Mouse (Mus musculus): ENCODE measurements around the gene Gfra4. TPM values are rescaled to one million over a fixed set of nuclear protein-coding genes. Genes with fewer than 3 reads are reported as not detected.
A peak's percentile ranks its signal among the peaks of the same experiment; 100 is the strongest.

Gfra4 gene
- polyA plus RNA-seq, 1 experiment from 2014 or later = 1.4 TPM

DNA sequence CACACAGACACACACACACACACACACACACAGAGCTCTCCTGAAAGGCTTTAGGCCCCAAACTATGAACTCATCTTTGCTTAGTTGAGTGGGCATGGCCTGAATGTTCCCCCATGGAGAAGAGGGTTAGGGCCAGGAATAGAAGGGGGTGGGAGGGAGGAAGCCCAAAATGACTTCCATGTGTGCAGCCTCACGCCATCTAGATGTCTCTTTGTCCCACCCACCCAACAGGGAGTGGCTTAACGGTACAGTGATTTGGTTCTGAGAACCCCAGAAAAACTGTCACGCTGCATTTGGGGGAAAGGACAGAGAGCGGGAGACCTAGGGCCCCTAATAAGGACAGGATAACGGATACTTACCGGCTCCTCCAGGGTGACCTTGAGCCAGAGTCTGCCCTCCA lies 17.9 kb upstream of the Gfra4 start:
- H3K27me3 ChIP-seq (replicated peaks; ENCODE audit: insufficient read depth, low read length) = peaks cover 6% of the 10 kb centered on the region; the same call in 1 of the 2 replicates
- H3K9ac ChIP-seq (replicated peaks; ENCODE audit: low read depth) = no peak overlapping the region
- no peak for TF ChIP-seq EP300 (IDR thresholded peaks at IDR 0.05)
- TF ChIP-seq CTCF (IDR thresholded peaks at IDR 0.05) = no peak
- no peaks in the 10 kb centered on the region for H3K9me3 ChIP-seq (ENCODE audit: low read length)
- 70% methylated on average over 6 of the region's 6 CpGs for WGBS
- no peak overlapping the region for H3K4me3 ChIP-seq (ENCODE audit: low read depth, low read length)
- no peak overlapping the region for H3K4me2 ChIP-seq (replicated peaks; ENCODE audit: low read depth, low read length)
- DNase-seq (ENCODE audit: low spot score) = no peak
- ATAC-seq = no peak
- H3K4me1 ChIP-seq (ENCODE audit: insufficient read depth, low read depth, low read length) = peaks cover 4% of the 10 kb centered on the region; the same call in 1 of the 2 replicates
- no peaks in the 10 kb centered on the region for H3K36me3 ChIP-seq (ENCODE audit: insufficient read depth, low read length)
- H3K27ac ChIP-seq (ENCODE audit: low read length) = no peak overlapping the region

DNA sequence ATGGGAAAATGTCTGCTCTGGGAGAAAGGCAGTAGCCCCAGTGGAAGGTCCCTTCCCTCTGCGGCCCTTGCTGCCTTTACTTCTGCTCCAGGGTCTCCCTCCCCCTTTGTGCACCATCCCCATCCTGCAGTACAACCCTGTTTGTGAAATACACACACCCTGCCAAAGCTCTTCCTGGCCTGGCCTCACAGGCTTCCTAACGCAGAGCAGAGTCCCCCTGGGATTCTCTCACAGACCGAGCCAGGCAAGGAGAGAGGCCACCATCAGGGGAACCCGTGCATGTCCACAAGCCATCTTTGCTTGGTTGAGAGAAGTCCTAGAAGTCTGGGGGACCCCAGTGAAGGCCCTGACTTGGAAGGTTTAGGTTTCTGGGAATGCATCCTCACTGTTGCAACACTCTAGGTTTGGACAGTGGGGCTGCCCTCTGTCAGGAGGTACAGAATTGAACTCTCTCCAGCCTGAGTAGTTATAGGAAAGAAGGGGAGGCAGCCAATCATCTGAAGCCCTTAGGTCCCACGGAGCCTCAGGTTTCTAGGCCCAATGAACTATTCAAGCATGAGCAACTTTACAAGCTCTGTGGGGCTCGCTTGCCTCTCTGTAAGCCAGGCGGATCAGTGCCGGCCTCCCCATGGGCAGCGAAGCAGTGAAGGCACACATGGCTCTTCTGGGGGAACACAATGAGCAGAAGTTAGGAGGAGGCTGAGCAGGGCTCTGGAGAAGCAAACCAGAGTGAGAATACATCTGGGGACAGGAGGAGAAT lies 17.1 kb upstream of the Gfra4 start:
- no peak overlapping the region for H3K4me2 ChIP-seq (replicated peaks; ENCODE audit: low read depth, low read length)
- no peaks in the 10 kb centered on the region for H3K36me3 ChIP-seq (ENCODE audit: insufficient read depth, low read length)
- no peaks in the 10 kb centered on the region for H3K9me3 ChIP-seq (ENCODE audit: low read length)
- H3K27me3 ChIP-seq (replicated peaks; ENCODE audit: insufficient read depth, low read length) = peaks cover 13% of the 10 kb centered on the region
- H3K4me1 ChIP-seq (ENCODE audit: insufficient read depth, low read depth, low read length) = peaks cover 4% of the 10 kb centered on the region; the same call in 1 of the 2 replicates
- ATAC-seq (no peak), DNase-seq (ENCODE audit: low spot score) (no peak)
- WGBS = 64% methylated on average over 9 of the region's 9 CpGs
- TF ChIP-seq CTCF (IDR thresholded peaks at IDR 0.05) = no peak
- TF ChIP-seq EP300 (IDR thresholded peaks at IDR 0.05) = no peak
- H3K27ac ChIP-seq (ENCODE audit: low read length) = no peak overlapping the region
- no peak overlapping the region for H3K9ac ChIP-seq (replicated peaks; ENCODE audit: low read depth)
- H3K4me3 ChIP-seq (ENCODE audit: low read depth, low read length) = no peak overlapping the region

DNA sequence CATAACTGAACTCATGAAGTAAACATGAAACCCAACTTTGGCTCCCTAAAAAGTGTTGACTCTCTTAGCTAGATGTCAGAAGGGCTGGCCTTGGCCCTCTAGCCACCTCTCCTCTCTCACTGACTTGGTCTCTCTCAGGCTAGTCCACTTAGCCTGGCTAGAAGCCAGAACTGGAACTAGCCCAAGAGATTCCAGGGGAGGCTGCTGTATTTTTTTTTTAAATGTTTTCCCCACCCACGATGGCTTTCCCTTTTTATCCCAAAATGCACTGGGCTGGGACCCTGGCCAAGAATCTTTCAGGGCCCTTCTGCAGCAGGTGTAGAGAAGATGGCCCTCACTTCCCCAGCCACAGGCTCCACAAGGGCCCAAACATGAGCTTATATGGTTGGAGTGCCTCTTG lies 16.5 kb upstream of the Gfra4 start:
- DNase-seq (ENCODE audit: low spot score) (peak; percentile 36), ATAC-seq (no peak)
- TF ChIP-seq EP300 (IDR thresholded peaks at IDR 0.05) = no peak
- no peak for TF ChIP-seq CTCF (IDR thresholded peaks at IDR 0.05)

DNA sequence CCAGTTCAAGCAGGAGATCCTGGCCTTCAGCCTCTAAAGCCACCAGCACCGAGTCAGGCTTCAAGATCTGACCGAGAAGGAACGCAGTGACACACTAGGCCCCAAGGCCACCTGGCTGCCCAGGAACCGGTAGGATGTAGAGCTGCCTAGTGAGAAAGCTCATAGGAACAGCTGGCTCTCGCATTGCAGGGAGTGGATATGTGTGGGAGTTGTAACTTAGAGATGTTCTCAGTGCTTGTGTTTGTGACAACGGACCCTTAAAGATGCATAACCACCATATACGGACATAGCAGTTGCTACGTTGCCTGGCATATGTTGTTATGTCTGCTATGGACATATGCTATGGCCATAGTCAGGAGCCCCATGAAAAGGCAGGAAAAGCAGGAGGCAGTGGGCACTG lies 15.8 kb upstream of the Gfra4 start:
- no peak overlapping the region for H3K27ac ChIP-seq (ENCODE audit: low read length)
- no peak for DNase-seq (ENCODE audit: low spot score)
- WGBS = 90% methylated on average over 8 of the region's 8 CpGs

More for the DNA sequence above, 16.5 kb upstream of the Gfra4 start:
- 17% methylated on average over 1 of the region's 1 CpGs for WGBS
- Histone ChIP-seq H3K9ac (replicated peaks; ENCODE audit: low read depth) (no peak overlapping the region), H3K27ac (ENCODE audit: low read length) (no peak overlapping the region), H3K4me3 (ENCODE audit: low read depth, low read length) (no peak overlapping the region), H3K27me3 (replicated peaks; ENCODE audit: insufficient read depth, low read length) (peaks cover 19% of the 10 kb centered on the region), H3K36me3 (ENCODE audit: insufficient read depth, low read length) (no peaks in the 10 kb centered on the region), H3K9me3 (ENCODE audit: low read length) (no peaks in the 10 kb centered on the region), H3K4me2 (replicated peaks; ENCODE audit: low read depth, low read length) (no peak overlapping the region), H3K4me1 (ENCODE audit: insufficient read depth, low read depth, low read length) (peaks cover 4% of the 10 kb centered on the region)

DNA sequence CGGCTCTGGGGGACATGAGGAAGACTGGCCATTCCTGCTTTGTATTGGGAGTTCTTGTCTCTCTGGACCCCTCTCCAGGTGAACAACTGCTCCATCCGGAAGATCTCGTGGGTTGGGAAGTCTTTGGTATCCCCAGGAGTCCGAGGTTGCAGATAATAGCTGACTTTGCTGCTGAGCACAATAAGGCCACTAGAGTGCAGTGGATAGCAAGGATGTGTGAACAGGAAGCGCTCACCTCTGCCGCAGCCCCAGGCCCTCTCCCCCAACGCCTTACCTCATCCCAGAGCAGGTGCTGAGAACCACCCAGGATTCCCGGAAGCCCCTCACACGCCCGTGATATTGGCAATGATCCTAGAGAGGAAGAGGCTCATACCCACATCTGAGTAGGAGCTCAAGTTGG lies 13.3 kb upstream of the Gfra4 start:
- ATAC-seq (peak; percentile 46), DNase-seq (ENCODE audit: low spot score) (peak; percentile 56)
- no peak overlapping the region for H3K9ac ChIP-seq (replicated peaks; ENCODE audit: low read depth)
- H3K4me1 ChIP-seq (ENCODE audit: insufficient read depth, low read depth, low read length) = peaks cover 8% of the 10 kb centered on the region; the same call in 1 of the 2 replicates
- H3K27ac ChIP-seq (ENCODE audit: low read length) = no peak overlapping the region
- H3K9me3 ChIP-seq (ENCODE audit: low read length) = no peaks in the 10 kb centered on the region
- H3K27me3 ChIP-seq (replicated peaks; ENCODE audit: insufficient read depth, low read length) = peaks cover 34% of the 10 kb centered on the region
- 0 out of 2 replicates have a peak overlapping the region, but pooled peaks have one; percentile 11 for H3K4me2 ChIP-seq (replicated peaks; ENCODE audit: low read depth, low read length)
- WGBS = 4% methylated on average over 10 of the region's 10 CpGs
- no peaks in the 10 kb centered on the region for H3K36me3 ChIP-seq (ENCODE audit: insufficient read depth, low read length)
- TF ChIP-seq EP300 (IDR thresholded peaks at IDR 0.05) (no peak), CTCF (IDR thresholded peaks at IDR 0.05) (peak; percentile 74)
- no peak overlapping the region for H3K4me3 ChIP-seq (ENCODE audit: low read depth, low read length)

More for the DNA sequence above, 15.8 kb upstream of the Gfra4 start:
- TF ChIP-seq EP300 (IDR thresholded peaks at IDR 0.05) (no peak), CTCF (IDR thresholded peaks at IDR 0.05) (no peak)
- Histone ChIP-seq H3K4me3 (ENCODE audit: low read depth, low read length) (no peak overlapping the region), H3K9ac (replicated peaks; ENCODE audit: low read depth) (no peak overlapping the region), H3K36me3 (ENCODE audit: insufficient read depth, low read length) (no peaks in the 10 kb centered on the region), H3K4me2 (replicated peaks; ENCODE audit: low read depth, low read length) (no peak overlapping the region), H3K4me1 (ENCODE audit: insufficient read depth, low read depth, low read length) (peaks cover 11% of the 10 kb centered on the region), H3K27me3 (replicated peaks; ENCODE audit: insufficient read depth, low read length) (peaks cover 26% of the 10 kb centered on the region), H3K9me3 (ENCODE audit: low read length) (no peaks in the 10 kb centered on the region)
- no peak for ATAC-seq

DNA sequence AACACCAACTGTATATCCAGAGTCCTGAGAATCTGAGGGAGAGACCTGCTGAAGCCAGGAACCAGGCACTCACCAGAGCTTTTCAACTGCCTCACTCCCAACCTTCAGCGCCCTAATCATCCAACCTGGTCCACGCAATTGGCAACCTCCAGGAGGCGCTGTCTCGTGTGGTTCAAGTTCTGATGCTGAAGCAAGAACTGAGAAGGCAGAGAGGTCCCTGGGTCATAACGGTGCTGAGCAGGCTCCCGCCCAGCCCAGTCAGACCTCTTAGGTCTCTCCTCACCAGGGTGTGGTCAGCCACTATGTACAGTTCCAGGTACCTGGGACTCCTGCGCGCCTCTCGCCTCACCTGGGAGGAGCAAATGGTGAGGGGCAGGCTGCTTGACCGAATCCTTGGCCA lies 12.7 kb upstream of the Gfra4 start:
- no peaks in the 10 kb centered on the region for H3K36me3 ChIP-seq (ENCODE audit: insufficient read depth, low read length)
- H3K4me2 ChIP-seq (replicated peaks; ENCODE audit: low read depth, low read length) = 0 out of 2 replicates have a peak overlapping the region, but pooled peaks have one; percentile 11
- TF ChIP-seq CTCF (IDR thresholded peaks at IDR 0.05) (peak; percentile 83), EP300 (IDR thresholded peaks at IDR 0.05) (no peak)
- H3K4me3 ChIP-seq (ENCODE audit: low read depth, low read length) = no peak overlapping the region
- peaks cover 8% of the 10 kb centered on the region; the same call in 1 of the 2 replicates for H3K4me1 ChIP-seq (ENCODE audit: insufficient read depth, low read depth, low read length)
- H3K27ac ChIP-seq (ENCODE audit: low read length) = no peak overlapping the region
- peak; percentile 68 for DNase-seq (ENCODE audit: low spot score)
- peak; percentile 39 for ATAC-seq
- WGBS = 6% methylated on average over 10 of the region's 10 CpGs
- peaks cover 34% of the 10 kb centered on the region for H3K27me3 ChIP-seq (replicated peaks; ENCODE audit: insufficient read depth, low read length)
- H3K9ac ChIP-seq (replicated peaks; ENCODE audit: low read depth) = no peak overlapping the region
- no peaks in the 10 kb centered on the region for H3K9me3 ChIP-seq (ENCODE audit: low read length)

Data from lung, postnatal 0 days (tissue).